Mouse (Mus musculus) MEL (cell line): Measurements from ENCODE around the gene Aifm2. TPM values are rescaled to one million over a fixed set of nuclear protein-coding genes. Genes with fewer than 3 reads are reported as not detected.

ENCODE experiments used
- DNase-seq: peaks from one replicate; pipeline ENCODE4 v3.0.0; 2011; ENCODE audit warnings: low read depth, low spot score
- H3K27ac ChIP-seq: 2 replicates; pipeline ENCODE4 v1.5.1; 2012; ENCODE audit warnings: low read depth, mild to moderate bottlenecking, control low read depth, low read length, moderate library complexity; ENCODE audit not compliant: control insufficient read depth
- H3K27me3 ChIP-seq, 2 experiments: fragments of 150-350 bp in 1 of 2; sonication (generic) in 1 of 2; 2 replicates each; pipeline ENCODE4 v1.6.1; 2012; ENCODE audit warnings: low read length in 2 of 2, mild to moderate bottlenecking in 2 of 2, improper control_type of control experiment in 1 of 2, moderate library complexity in 1 of 2; ENCODE audit not compliant: insufficient read depth in 2 of 2, control insufficient read depth in 1 of 2
- H3K36me3 ChIP-seq, 2 experiments: 2 replicates each; pipeline ENCODE4 v1.6.1; 2012 to 2014; ENCODE audit warnings: low read length in 2 of 2, improper control_type of control experiment in 1 of 2, inconsistent platforms in 1 of 2, mild to moderate bottlenecking in 1 of 2; ENCODE audit not compliant: insufficient read depth in 2 of 2, control insufficient read depth in 1 of 2
- H3K4me1 ChIP-seq, 2 experiments: fragments of 150-350 bp in 1 of 2; sonication (generic) in 1 of 2; 2 replicates each; pipeline ENCODE4 v1.6.1; 2012; ENCODE audit warnings: low read length in 2 of 2, improper control_type of control experiment in 1 of 2, mild to moderate bottlenecking in 1 of 2; ENCODE audit not compliant: insufficient read depth in 2 of 2, control insufficient read depth in 1 of 2
- H3K4me3 ChIP-seq, 2 experiments: fragments of 150-350 bp in 1 of 2; sonication (generic) in 1 of 2; 2 replicates each; pipeline ENCODE4 v1.5.1; 2012; ENCODE audit warnings: low read depth in 2 of 2, low read length in 2 of 2, mild to moderate bottlenecking in 2 of 2, moderate library complexity in 2 of 2, control low read depth in 1 of 2, improper control_type of control experiment in 1 of 2; ENCODE audit not compliant: control insufficient read depth in 1 of 2, insufficient read depth in 1 of 2
- H3K79me2 ChIP-seq: 2 replicates; pipeline ENCODE4 v1.6.1; 2012; ENCODE audit warnings: mild to moderate bottlenecking, low read length, moderate library complexity; ENCODE audit not compliant: control insufficient read depth, poor library complexity, insufficient read depth
- H3K9ac ChIP-seq: 2 replicates; pipeline ENCODE4 v1.6.1; 2012; ENCODE audit warnings: low read depth, mild to moderate bottlenecking, control low read depth, low read length, moderate library complexity; ENCODE audit not compliant: control insufficient read depth, poor library complexity, severe bottlenecking
- H3K9me3 ChIP-seq: fragments of 150-350 bp; sonication (generic); replicated peaks from 2 replicates; pipeline ENCODE4 v1.6.1; 2012; ENCODE audit warnings: mild to moderate bottlenecking, low read length, improper control_type of control experiment, moderate library complexity; ENCODE audit not compliant: insufficient read depth
- CHD1 ChIP-seq: IDR thresholded peaks from 2 replicates; pipeline ENCODE4 v1.6.1; 2012; ENCODE audit warnings: low read depth, mild to moderate bottlenecking, inconsistent platforms, low read length, improper control_type of control experiment
- CTCF ChIP-seq, 3 experiments: IDR thresholded peaks in 2 of 3; conservative IDR thresholded peaks in 1 of 3; 2 replicates each; pipeline ENCODE4 v1.5.1; 2011 to 2012; ENCODE audit warnings: low read length in 3 of 3, low read depth in 2 of 3, mild to moderate bottlenecking in 2 of 3, improper control_type of control experiment in 1 of 3, inconsistent platforms in 1 of 3, mixed read lengths in 1 of 3, moderate library complexity in 1 of 3; ENCODE audit not compliant: control insufficient read depth in 1 of 3, insufficient read depth in 1 of 3, poor library complexity in 1 of 3, severe bottlenecking in 1 of 3
- ELF1 ChIP-seq: IDR thresholded peaks from 2 replicates; pipeline ENCODE4 v1.6.1; 2014; ENCODE audit warnings: low read depth, mild to moderate bottlenecking, inconsistent platforms, low read length, improper control_type of control experiment, moderate library complexity
- ETS1 ChIP-seq: IDR thresholded peaks from 2 replicates; pipeline ENCODE4 v1.6.1; 2012; ENCODE audit warnings: low read depth, mild to moderate bottlenecking, inconsistent platforms, low read length, improper control_type of control experiment, moderate library complexity
- GABPA ChIP-seq: IDR thresholded peaks from 2 replicates; pipeline ENCODE4 v1.6.1; 2012; ENCODE audit warnings: low read depth, mild to moderate bottlenecking, inconsistent platforms, low read length, improper control_type of control experiment, moderate library complexity
- GATA1 ChIP-seq: IDR thresholded peaks from 2 replicates; pipeline ENCODE4 v1.6.1; 2011; ENCODE audit warnings: low read depth, low read length, improper control_type of control experiment
- KAT2A ChIP-seq: conservative IDR thresholded peaks from 2 replicates; pipeline ENCODE4 v1.6.1; 2012; ENCODE audit warnings: low read depth, low read length, improper control_type of control experiment, inconsistent platforms
- MAZ ChIP-seq: IDR thresholded peaks from 2 replicates; pipeline ENCODE4 v1.6.1; 2012; ENCODE audit warnings: low read depth, mild to moderate bottlenecking, inconsistent platforms, low read length, improper control_type of control experiment
- MYB ChIP-seq: IDR thresholded peaks from 2 replicates; pipeline ENCODE4 v1.6.1; 2011; ENCODE audit warnings: mild to moderate bottlenecking, low read depth, low read length, improper control_type of control experiment
- MYC ChIP-seq: IDR thresholded peaks from 2 replicates; pipeline ENCODE4 v1.6.1; 2011; ENCODE audit warnings: low read depth, mild to moderate bottlenecking, low read length, improper control_type of control experiment, moderate library complexity
- NELFE ChIP-seq: IDR thresholded peaks from 2 replicates; pipeline ENCODE4 v1.6.1; 2011; ENCODE audit warnings: low read depth, low read length, improper control_type of control experiment
- NRF1 ChIP-seq: IDR thresholded peaks from 2 replicates; pipeline ENCODE4 v1.6.1; 2014; ENCODE audit warnings: low read depth, mild to moderate bottlenecking, inconsistent platforms, low read length, improper control_type of control experiment, moderate library complexity; ENCODE audit not compliant: poor library complexity, insufficient read depth, severe bottlenecking
- POLR2AphosphoS2 ChIP-seq: IDR thresholded peaks from 2 replicates; pipeline ENCODE4 v1.6.1; 2011; ENCODE audit warnings: low read length, improper control_type of control experiment
- POLR2AphosphoS5 ChIP-seq: IDR thresholded peaks from 2 replicates; pipeline ENCODE4 v1.6.1; 2012; ENCODE audit warnings: low read depth, borderline replicate concordance, mild to moderate bottlenecking, inconsistent platforms, low read length, moderate library complexity, mixed read lengths
- RAD21 ChIP-seq: IDR thresholded peaks from 2 replicates; pipeline ENCODE4 v1.6.1; 2011; ENCODE audit warnings: mild to moderate bottlenecking, low read depth, low read length, improper control_type of control experiment
- RCOR1 ChIP-seq: IDR thresholded peaks from 2 replicates; pipeline ENCODE4 v1.6.1; 2012; ENCODE audit warnings: low read depth, mild to moderate bottlenecking, inconsistent platforms, low read length, improper control_type of control experiment
- SIN3A ChIP-seq: IDR thresholded peaks from 2 replicates; pipeline ENCODE4 v1.6.1; 2012; ENCODE audit warnings: low read length, improper control_type of control experiment, inconsistent platforms
- SMC3 ChIP-seq: IDR thresholded peaks from 2 replicates; pipeline ENCODE4 v1.6.1; 2011; ENCODE audit warnings: low read depth, low read length, improper control_type of control experiment
- TAL1 ChIP-seq: IDR thresholded peaks from 2 replicates; pipeline ENCODE4 v1.6.1; 2012; ENCODE audit warnings: mild to moderate bottlenecking, inconsistent platforms, low read length, moderate library complexity, mixed read lengths
- TCF12 ChIP-seq: IDR thresholded peaks from 2 replicates; pipeline ENCODE4 v1.6.1; 2014; ENCODE audit warnings: low read depth, mild to moderate bottlenecking, inconsistent platforms, low read length, improper control_type of control experiment, moderate library complexity
- UBTF ChIP-seq: IDR thresholded peaks from 2 replicates; pipeline ENCODE4 v1.6.1; 2012; ENCODE audit warnings: low read depth, mild to moderate bottlenecking, inconsistent platforms, low read length, improper control_type of control experiment, moderate library complexity, borderline replicate concordance; ENCODE audit not compliant: insufficient read depth
- USF1 ChIP-seq: IDR thresholded peaks from 2 replicates; pipeline ENCODE4 v1.6.1; 2014; ENCODE audit warnings: low read depth, mild to moderate bottlenecking, inconsistent platforms, low read length, improper control_type of control experiment, moderate library complexity
- ZC3H11A ChIP-seq: IDR thresholded peaks from 2 replicates; pipeline ENCODE4 v1.6.1; 2012; ENCODE audit warnings: low read depth, mild to moderate bottlenecking, inconsistent platforms, low read length, improper control_type of control experiment
- ZNF384 ChIP-seq: IDR thresholded peaks from 2 replicates; pipeline ENCODE4 v1.6.1; 2012; ENCODE audit warnings: low read depth, mild to moderate bottlenecking, inconsistent platforms, low read length, improper control_type of control experiment
- polyA plus RNA-seq, 2 experiments: library from polyadenylated mRNA; stranded (reverse) in 1 of 2; unstranded in 1 of 2; fragments of >175 nt in 1 of 2; fragments of >200 nt in 1 of 2; gene quantifications; 2 replicates each; pipeline versions ENCODE4 v1.2.1 to v1.2.4; 2012; ENCODE audit warnings: low replicate concordance in 2 of 2, low read depth in 1 of 2; ENCODE audit not compliant: insufficient read length in 2 of 2, insufficient read depth in 1 of 2, missing spikeins in 1 of 2
- total RNA-seq: library from RNA; depleted of rRNA; stranded (reverse); fragments of 300-350 nt; gene quantifications from 2 replicates; pipeline ENCODE4 v1.2.3, GENCODE M21; 2012

The Aifm2 gene
- total and polyA plus RNA-seq, 3 experiments = 13.4 to 17.7 TPM; not detected in 1

- no peaks in the 10 kb centered on the region for H3K9me3 ChIP-seq
- no peak overlapping the region for H3K27ac ChIP-seq
- no peak for TF ChIP-seq NELFE
- no peak for TF ChIP-seq MAZ
- TF ChIP-seq USF1 = no peak
- TF ChIP-seq NRF1 = no peak
- TF ChIP-seq MYC = no peak
- TF ChIP-seq TCF12 = no peak
- TF ChIP-seq RAD21 = peak; percentile 44
- TF ChIP-seq GATA1 = no peak
- no peak for TF ChIP-seq ZNF384
- TF ChIP-seq ZC3H11A = peak; percentile 35; the same call in 1 of the 2 replicates
- no peak for TF ChIP-seq ELF1
- no peak for TF ChIP-seq MYB
- TF ChIP-seq RCOR1 = no peak
- peak; percentile 55 to 63 (median 61) for TF ChIP-seq CTCF (IDR thresholded peaks at IDR 0.05 in 2 of 3, conservative IDR thresholded peaks at IDR 0.05 in 1 of 3; ENCODE audit: control insufficient read depth in 1 of 3, insufficient read depth in 1 of 3, low read depth in 2 of 3, low read length in 3 of 3, poor library complexity in 1 of 3, severe bottlenecking in 1 of 3)
- no peak for TF ChIP-seq CHD1
- TF ChIP-seq KAT2A = no peak
- TF ChIP-seq SMC3 = peak; percentile 38
- no peak for TF ChIP-seq POLR2AphosphoS2
- no peak for TF ChIP-seq TAL1
- TF ChIP-seq UBTF = no peak
- TF ChIP-seq ETS1 = no peak
- TF ChIP-seq GABPA = no peak
- TF ChIP-seq SIN3A = no peak
- TF ChIP-seq POLR2AphosphoS5 = no peak
- H3K36me3 ChIP-seq = no peaks in the 10 kb centered on the region
- H3K4me1 ChIP-seq = no peaks in the 10 kb centered on the region
- H3K79me2 ChIP-seq = no peaks in the 10 kb centered on the region
- H3K4me3 ChIP-seq = no peak overlapping the region
- H3K9ac ChIP-seq = no peak overlapping the region
- H3K27me3 ChIP-seq = no peaks in the 10 kb centered on the region
- DNase-seq = peak; percentile 30
Observed at GRCm38 (mm10) chr10:61745133-61745532, 30.1 kb downstream of the Aifm2 start.
